Mouse (Mus musculus): ENCODE measurements around the gene Rasgrf1.

GRCm38 (mm10) chr9:89982256-89982655 is 72.5 kb downstream of the Rasgrf1 start:
- TF ChIP-seq CTCF (IDR thresholded peaks at IDR 0.05; ENCODE audit: borderline replicate concordance, extremely low read depth, insufficient read depth, insufficient read length), result no peak
- no peak for TF ChIP-seq POLR2A (IDR thresholded peaks at IDR 0.05; ENCODE audit: borderline replicate concordance, extremely low read depth, insufficient read depth, insufficient read length, poor library complexity, severe bottlenecking)
